Mouse (Mus musculus) ES-E14 (cell line): Measurements from ENCODE around the gene Nlk.

ENCODE experiments used
- CHD2 ChIP-seq: IDR thresholded peaks from 2 replicates; pipeline ENCODE4 v1.6.1; 2014; ENCODE audit warnings: mild to moderate bottlenecking, low read depth, low read length, inconsistent platforms
- HCFC1 ChIP-seq: IDR thresholded peaks from 2 replicates; pipeline ENCODE4 v1.6.1; 2012; ENCODE audit warnings: low read length, inconsistent platforms, borderline replicate concordance; ENCODE audit not compliant: insufficient read depth
- MAFK ChIP-seq: IDR thresholded peaks from 2 replicates; pipeline ENCODE4 v1.6.1; 2014; ENCODE audit warnings: mild to moderate bottlenecking, low read depth, low read length, inconsistent platforms; ENCODE audit not compliant: insufficient read depth
- ZC3H11A ChIP-seq: IDR thresholded peaks from 2 replicates; pipeline ENCODE4 v1.6.1; 2012; ENCODE audit warnings: low read depth, mild to moderate bottlenecking, inconsistent platforms, low read length, borderline replicate concordance
- ZNF384 ChIP-seq: IDR thresholded peaks from 2 replicates; pipeline ENCODE4 v1.6.1; 2012; ENCODE audit warnings: low read depth, low read length, inconsistent platforms

DNA sequence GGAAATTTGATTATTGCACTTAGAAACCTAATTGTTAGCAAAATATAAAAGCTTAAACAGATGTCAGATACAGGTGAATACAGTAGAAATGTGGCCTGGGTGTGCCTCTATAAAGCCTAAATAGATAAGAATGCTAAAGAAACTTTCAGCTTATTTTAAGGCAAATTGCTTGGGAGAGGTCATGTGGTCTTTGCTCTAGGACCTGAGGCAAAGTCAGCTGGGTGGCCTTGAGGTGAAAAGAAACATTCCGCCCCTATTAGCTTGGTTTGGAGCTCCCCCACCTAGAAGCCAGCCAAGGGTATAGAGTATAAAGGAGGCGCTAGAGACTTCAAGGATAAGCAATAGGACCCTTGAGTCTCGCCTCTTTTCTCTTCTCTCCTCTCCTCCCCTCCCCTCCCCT is 28.5 kb downstream of the Nlk start:
- TF ChIP-seq HCFC1 (0 out of 2 replicates have a peak, but pooled peaks have one; percentile 25), ZNF384 (no peak), CHD2 (peak; percentile 45; the same call in 1 of the 2 replicates), ZC3H11A (no peak), MAFK (no peak)
